Mouse (Mus musculus) embryonic fibroblast, embryonic 13.5 days (primary cell): ENCODE measurements around the gene Rasgef1b. TPM values are rescaled to one million over a fixed set of nuclear protein-coding genes. Genes with fewer than 3 reads are reported as not detected.

Source experiments
- H3K27ac ChIP-seq: 2 replicates; pipeline ENCODE4 v1.5.1; 2012; ENCODE audit warnings: low read length, control low read depth, inconsistent platforms; ENCODE audit not compliant: insufficient read depth
- H3K4me1 ChIP-seq: 2 replicates; pipeline ENCODE4 v1.6.1; 2011; ENCODE audit warnings: low read length; ENCODE audit not compliant: control insufficient read depth, insufficient read depth
- H3K4me3 ChIP-seq: 2 replicates; pipeline ENCODE4 v1.5.1; 2011; ENCODE audit warnings: mild to moderate bottlenecking, control low read depth, low read length; ENCODE audit not compliant: insufficient read depth
- CTCF ChIP-seq: IDR thresholded peaks from 2 replicates; pipeline ENCODE4 v1.5.1; 2011; ENCODE audit warnings: mild to moderate bottlenecking, control low read depth, low read length, moderate library complexity, borderline replicate concordance; ENCODE audit not compliant: insufficient read depth
- POLR2A ChIP-seq: IDR thresholded peaks from 2 replicates; pipeline ENCODE4 v1.6.1; 2011; ENCODE audit warnings: low read depth, mild to moderate bottlenecking, control low read depth, low read length, moderate library complexity
- polyA plus RNA-seq: library from polyadenylated mRNA; stranded (reverse); fragments of >200 nt; gene quantifications from 2 replicates; pipeline ENCODE4 v1.2.4, GENCODE M21; 2011; ENCODE audit warnings: low read depth; ENCODE audit not compliant: missing spikeins, insufficient read length

Gene Rasgef1b
- polyA plus RNA-seq, 1 experiment, result 2.1 TPM

DNA sequence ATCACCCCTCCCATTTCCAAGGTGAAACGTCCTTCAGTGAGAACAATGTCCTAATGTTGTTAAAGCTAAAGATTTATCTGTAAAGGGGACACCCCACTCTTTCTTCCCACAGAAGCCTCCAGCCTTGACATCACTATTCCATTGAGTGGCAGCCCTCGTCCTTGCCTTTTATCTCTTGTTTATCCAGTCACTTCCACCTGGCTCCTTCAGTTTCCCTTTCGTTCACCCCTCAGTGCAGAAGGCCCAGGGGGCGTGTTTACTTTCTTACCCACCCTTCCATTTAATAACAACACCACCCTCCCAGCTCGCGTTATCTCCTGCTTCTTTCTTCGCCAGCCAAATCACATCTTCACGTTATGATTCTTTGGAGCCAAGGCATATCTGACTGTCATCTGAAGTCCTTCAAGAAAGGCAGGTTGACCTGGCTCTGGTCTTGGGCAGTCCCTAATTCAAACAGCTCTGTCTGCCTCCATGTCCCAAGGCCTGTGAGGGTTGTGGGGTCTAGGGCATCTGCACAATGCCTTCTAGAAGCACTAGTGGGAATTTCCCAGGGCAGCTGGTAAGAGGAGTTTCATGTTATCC, 355.2 kb downstream of the Rasgef1b start:
- Histone ChIP-seq H3K4me3 (no peak overlapping the region), H3K4me1 (no peaks in the 10 kb centered on the region)
- no peak for TF ChIP-seq POLR2A
- TF ChIP-seq CTCF, result no peak

GRCm38 (mm10) chr5:99370636-99371035, 358.2 kb downstream of the Rasgef1b start:
- Histone ChIP-seq H3K27ac (no peak overlapping the region), H3K4me1 (no peaks in the 10 kb centered on the region), H3K4me3 (no peak overlapping the region)
- no peak for TF ChIP-seq CTCF
- TF ChIP-seq POLR2A, result no peak

More for the DNA sequence above, 355.2 kb downstream of the Rasgef1b start:
- no peak overlapping the region for H3K27ac ChIP-seq

- no peak for TF ChIP-seq POLR2A
- no peak for TF ChIP-seq CTCF
- Histone ChIP-seq H3K4me1 (peaks cover 7% of the 10 kb centered on the region), H3K4me3 (no peak overlapping the region), H3K27ac (no peak overlapping the region)
These were observed 359.6 kb downstream of the Rasgef1b start for GRCm38 (mm10) chr5:99369256-99369655.

- Histone ChIP-seq H3K27ac (no peak overlapping the region), H3K4me1 (peaks cover 11% of the 10 kb centered on the region), H3K4me3 (no peak overlapping the region)
- TF ChIP-seq CTCF, result no peak
- TF ChIP-seq POLR2A, result no peak
These were observed 360.2 kb downstream of the Rasgef1b start for GRCm38 (mm10) chr5:99368615-99369014.

GRCm38 (mm10) chr5:99360531-99360930, 368.3 kb downstream of the Rasgef1b start:
- TF ChIP-seq CTCF (no peak), POLR2A (no peak)
- Histone ChIP-seq H3K4me1 (peaks cover 11% of the 10 kb centered on the region), H3K4me3 (no peak overlapping the region), H3K27ac (no peak overlapping the region)

GRCm38 (mm10) chr5:99359251-99359650, 369.6 kb downstream of the Rasgef1b start:
- Histone ChIP-seq H3K4me1 (peaks cover 7% of the 10 kb centered on the region), H3K4me3 (no peak overlapping the region)
- TF ChIP-seq POLR2A (no peak), CTCF (no peak)

GRCm38 (mm10) chr5:99354640-99355132, 374.2 kb downstream of the Rasgef1b start:
- H3K27ac ChIP-seq, result no peak overlapping the region

More at GRCm38 (mm10) chr5:99359251-99359650, 369.6 kb downstream of the Rasgef1b start:
- no peak overlapping the region for H3K27ac ChIP-seq

DNA sequence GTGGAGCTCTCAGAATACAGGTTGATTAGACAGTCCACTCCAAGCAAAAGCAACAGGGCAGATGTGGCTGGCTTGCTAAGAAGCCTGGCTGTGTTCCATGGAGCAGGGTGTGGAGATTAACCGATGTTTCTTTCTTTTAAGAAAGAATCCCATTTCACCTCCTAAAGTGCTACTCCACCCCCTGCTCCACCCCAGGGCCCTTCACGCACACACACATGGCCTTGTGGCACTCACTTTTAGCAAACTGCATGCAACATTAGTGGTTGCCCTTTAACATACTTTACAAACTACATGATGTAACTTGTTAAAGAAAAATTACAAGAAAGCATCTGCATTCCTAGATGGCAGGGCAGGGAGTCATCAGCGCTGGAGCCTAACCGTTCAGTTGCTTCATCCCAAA, 378.8 kb downstream of the Rasgef1b start:
- Histone ChIP-seq H3K27ac (no peak overlapping the region), H3K4me1 (peaks cover 3% of the 10 kb centered on the region), H3K4me3 (no peak overlapping the region)
- no peak for TF ChIP-seq POLR2A
- TF ChIP-seq CTCF, result no peak

More at GRCm38 (mm10) chr5:99354640-99355132, 374.2 kb downstream of the Rasgef1b start:
- Histone ChIP-seq H3K4me3 (no peak overlapping the region), H3K4me1 (peaks cover 3% of the 10 kb centered on the region)
- TF ChIP-seq CTCF (no peak), POLR2A (no peak)

DNA sequence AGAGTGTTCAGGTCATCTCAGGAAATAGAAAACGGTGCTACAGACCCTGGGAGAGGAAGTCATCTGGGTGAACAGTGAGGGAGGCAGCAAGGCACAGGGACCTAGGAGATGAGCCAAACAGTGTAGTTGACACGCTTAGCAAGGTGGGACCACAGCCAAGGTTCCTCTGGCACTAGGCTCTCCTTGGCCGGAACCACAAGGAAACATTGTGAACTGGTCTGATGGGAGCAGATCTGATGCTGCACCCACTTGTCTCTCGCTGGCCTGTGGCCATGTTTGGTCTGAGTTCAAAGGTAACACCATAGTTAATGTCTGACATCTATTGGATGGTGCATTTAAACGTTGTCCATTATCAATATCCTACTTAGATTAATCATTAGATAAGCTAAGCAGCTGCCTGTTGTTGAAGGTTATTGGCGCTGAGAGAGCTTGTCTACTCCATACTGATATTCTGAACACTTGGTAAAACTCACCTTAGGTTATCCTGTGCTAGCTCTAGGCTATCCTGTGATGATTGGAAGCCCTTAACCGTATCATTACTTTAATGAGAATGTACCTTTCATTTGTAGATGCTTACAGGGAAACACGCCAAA, 380.5 kb downstream of the Rasgef1b start:
- no peak for TF ChIP-seq POLR2A
- TF ChIP-seq CTCF, result no peak
- Histone ChIP-seq H3K4me1 (no peaks in the 10 kb centered on the region), H3K4me3 (no peak overlapping the region), H3K27ac (no peak overlapping the region)

- Histone ChIP-seq H3K27ac (no peak overlapping the region), H3K4me3 (no peak overlapping the region), H3K4me1 (no peaks in the 10 kb centered on the region)
- no peak for TF ChIP-seq POLR2A
- no peak for TF ChIP-seq CTCF
These were observed 386.3 kb downstream of the Rasgef1b start for GRCm38 (mm10) chr5:99342527-99342926.
